In genomic region chr14:26118550-26119000, GRCm38 (mm10) we compare ENCODE assay signal across 19 mouse cellular contexts. TPM values are rescaled to one million over a fixed set of nuclear protein-coding genes. Genes with fewer than 3 reads are reported as not detected.
A peak's percentile ranks its signal among the peaks of the same experiment; 100 is the strongest.
DNase-seq lines count a peak whose midpoint lies in the region; ATAC-seq and TF ChIP-seq lines count a peak whose summit lies in the region.
"Not testable (repeated sequence)": the region's sequence is repeated elsewhere in the genome, so short reads cannot be mapped to it uniquely, and the experiment has no call there.
"Had no signal": no experiment of that assay in that cellular context is flagged by ENCODE, and none has a peak within 500 bp of the region (broad histone marks: within the 10 kb centered on the region; RNA-seq: fewer than 3 reads in every experiment).

No protein-coding gene starts in this region.

- H3K4me3 ChIP-seq in embryonic facial prominence, embryonic 13.5 days; forebrain, embryonic 16.5 days (replicated peaks; ENCODE audit: low read length); heart, postnatal 0 days (ENCODE audit: low read depth, low read length); hindbrain, postnatal 0 days (ENCODE audit: low read length); kidney, postnatal 0 days (replicated peaks; ENCODE audit: low read depth, low read length); lung, postnatal 0 days (ENCODE audit: low read depth, low read length); neural tube, embryonic 11.5 days (ENCODE audit: low read depth, low read length); stomach, postnatal 0 days (ENCODE audit: low read depth, low read length): not testable (repeated sequence)

- H3K36me3 ChIP-seq in embryonic facial prominence, embryonic 13.5 days; forebrain, embryonic 16.5 days (ENCODE audit: control insufficient read depth, insufficient read depth); heart, postnatal 0 days (replicated peaks; ENCODE audit: control insufficient read depth, insufficient read depth, low read length); hindbrain, postnatal 0 days (ENCODE audit: insufficient read depth, low read length); kidney, postnatal 0 days (ENCODE audit: insufficient read depth, low read length); lung, postnatal 0 days (ENCODE audit: insufficient read depth, low read length); neural tube, embryonic 11.5 days (ENCODE audit: control insufficient read depth, insufficient read depth, low read length); stomach, postnatal 0 days (ENCODE audit: control insufficient read depth, insufficient read depth, low read length): not testable (repeated sequence)

- not testable (repeated sequence) for TF ChIP-seq EP300 in heart, postnatal 0 days (IDR thresholded peaks at IDR 0.05; ENCODE audit: low read depth); lung, postnatal 0 days (IDR thresholded peaks at IDR 0.05); stomach, postnatal 0 days (optimal IDR thresholded peaks at IDR 0.05)

- not testable (repeated sequence) for H3K9ac ChIP-seq in embryonic facial prominence, embryonic 13.5 days; forebrain, embryonic 16.5 days (replicated peaks; ENCODE audit: low read depth, low read length); heart, postnatal 0 days (replicated peaks; ENCODE audit: low read depth, low read length); hindbrain, postnatal 0 days (replicated peaks; ENCODE audit: low read length); kidney, postnatal 0 days (ENCODE audit: low read depth, low read length); lung, postnatal 0 days (replicated peaks; ENCODE audit: low read depth); neural tube, embryonic 11.5 days (ENCODE audit: low read length); stomach, postnatal 0 days (ENCODE audit: low read length)

- not testable (repeated sequence) for H3K4me1 ChIP-seq in embryonic facial prominence, embryonic 13.5 days; forebrain, embryonic 16.5 days (replicated peaks; ENCODE audit: control insufficient read depth, insufficient read depth, low read length); heart, postnatal 0 days (ENCODE audit: control insufficient read depth, insufficient read depth); hindbrain, postnatal 0 days (ENCODE audit: insufficient read depth, low read length); kidney, postnatal 0 days (replicated peaks; ENCODE audit: insufficient read depth, low read length); lung, postnatal 0 days (ENCODE audit: insufficient read depth, low read depth, low read length); neural tube, embryonic 11.5 days (ENCODE audit: control insufficient read depth, insufficient read depth, low read length); stomach, postnatal 0 days (replicated peaks; ENCODE audit: control insufficient read depth, insufficient read depth)

- not testable (repeated sequence) for TF ChIP-seq CTCF in heart, postnatal 0 days (IDR thresholded peaks at IDR 0.05; ENCODE audit: low read depth); hindbrain, postnatal 0 days (IDR thresholded peaks at IDR 0.05; ENCODE audit: low read depth); kidney, postnatal 0 days (IDR thresholded peaks at IDR 0.05; ENCODE audit: low read depth); lung, postnatal 0 days (IDR thresholded peaks at IDR 0.05); stomach, postnatal 0 days (IDR thresholded peaks at IDR 0.05; ENCODE audit: low read depth)

- H3K4me2 ChIP-seq in embryonic facial prominence, embryonic 13.5 days; forebrain, embryonic 16.5 days (ENCODE audit: low read length); heart, postnatal 0 days (ENCODE audit: low read depth, low read length); hindbrain, postnatal 0 days (ENCODE audit: low read depth, low read length); kidney, postnatal 0 days (ENCODE audit: low read length); lung, postnatal 0 days (replicated peaks; ENCODE audit: low read depth, low read length); neural tube, embryonic 11.5 days (ENCODE audit: low read depth); stomach, postnatal 0 days (replicated peaks; ENCODE audit: low read depth): not testable (repeated sequence)

- peak; percentile 78 for ATAC-seq in embryonic facial prominence, embryonic 13.5 days (ENCODE audit: insufficient number of reproducible peaks, insufficient read depth, low FRiP score, low TSS enrichment, low read depth)
- ATAC-seq in forebrain, embryonic 16.5 days, result peak; percentile 89
- ATAC-seq in heart, postnatal 0 days (ENCODE audit: insufficient read depth, low read depth), result peak; percentile 73
- peak; percentile 96 for ATAC-seq in hindbrain, postnatal 0 days
- peak; percentile 74; the same call in 1 of the 2 replicates for ATAC-seq in kidney, postnatal 0 days (replicated peaks; ENCODE audit: low FRiP score, low read depth)
- ATAC-seq in lung, postnatal 0 days, result peak; percentile 64
- peak; percentile 88 for ATAC-seq in neural tube, embryonic 11.5 days (ENCODE audit: insufficient read depth, low FRiP score, low TSS enrichment)
- peak; percentile 79 for ATAC-seq in stomach, postnatal 0 days (ENCODE audit: low FRiP score, low TSS enrichment)

- not testable (repeated sequence) for H3K27me3 ChIP-seq in embryonic facial prominence, embryonic 13.5 days; forebrain, embryonic 16.5 days (replicated peaks; ENCODE audit: control insufficient read depth, insufficient read depth, low read length); heart, postnatal 0 days (ENCODE audit: control insufficient read depth, insufficient read depth, low read length); hindbrain, postnatal 0 days (ENCODE audit: insufficient read depth, low read length); kidney, postnatal 0 days (ENCODE audit: insufficient read depth, low read length); lung, postnatal 0 days (replicated peaks; ENCODE audit: insufficient read depth, low read length); neural tube, embryonic 11.5 days (ENCODE audit: control insufficient read depth, insufficient read depth, low read length); stomach, postnatal 0 days (ENCODE audit: control insufficient read depth, insufficient read depth, low read length)

- H3K9me3 ChIP-seq in embryonic facial prominence, embryonic 13.5 days; forebrain, embryonic 16.5 days (ENCODE audit: control insufficient read depth, low read length); heart, postnatal 0 days (replicated peaks; ENCODE audit: control insufficient read depth, low read length); hindbrain, postnatal 0 days (ENCODE audit: low read length); kidney, postnatal 0 days (replicated peaks; ENCODE audit: low read length); lung, postnatal 0 days (ENCODE audit: low read length); neural tube, embryonic 11.5 days (ENCODE audit: control insufficient read depth, low read length); stomach, postnatal 0 days (ENCODE audit: control insufficient read depth, low read length): not testable (repeated sequence)

- no CpG with 5 or more reads among the region's 18 CpGs for WGBS in embryonic facial prominence, embryonic 13.5 days
- WGBS in forebrain, embryonic 16.5 days, result no CpG with 5 or more reads among the region's 18 CpGs
- WGBS in heart, postnatal 0 days, result no CpG with 5 or more reads among the region's 18 CpGs
- WGBS in hindbrain, postnatal 0 days, result no CpG with 5 or more reads among the region's 18 CpGs
- WGBS in kidney, postnatal 0 days, result no CpG with 5 or more reads among the region's 18 CpGs
- no CpG with 5 or more reads among the region's 18 CpGs for WGBS in lung, postnatal 0 days
- WGBS in neural tube, embryonic 11.5 days, result no CpG with 5 or more reads among the region's 18 CpGs
- no CpG with 5 or more reads among the region's 18 CpGs for WGBS in stomach, postnatal 0 days

- not testable (repeated sequence) for DNase-seq in heart, postnatal 0 days (ENCODE audit: low spot score); hindbrain, postnatal 0 days (ENCODE audit: low spot score); kidney, postnatal 0 days (ENCODE audit: low spot score); lung, postnatal 0 days (ENCODE audit: low spot score); neural tube, embryonic 11.5 days (ENCODE audit: low spot score); stomach, postnatal 0 days (ENCODE audit: low spot score)

- not testable (repeated sequence) for H3K27ac ChIP-seq in embryonic facial prominence, embryonic 13.5 days; forebrain, embryonic 16.5 days (ENCODE audit: low read length); heart, postnatal 0 days (ENCODE audit: low read depth); hindbrain, postnatal 0 days; kidney, postnatal 0 days; lung, postnatal 0 days (ENCODE audit: low read length); neural tube, embryonic 11.5 days (ENCODE audit: low read depth, low read length); stomach, postnatal 0 days (replicated peaks)

RNA-seq across cellular contexts. Expression of gene Duxbl2, which starts 0.4 kb away (rescaled TPM):
- polyA plus RNA-seq in embryonic facial prominence, embryonic 13.5 days (2015; fragmentation: Nextera tagmentation; extraction: Ambion mirVana), result 0.81 TPM in 1 of 2 replicates, not detected in the other
- not detected in 2 replicates for polyA plus RNA-seq in forebrain, embryonic 16.5 days (2015; fragmentation: Nextera tagmentation; extraction: Ambion mirVana)
- total RNA-seq in heart, postnatal 0 days (2014; rRNA removed; ENCODE audit: low replicate concordance), result 0.23 and 0.81 TPM in 2 replicates
- polyA plus RNA-seq in heart, postnatal 0 days (2015; fragmentation: Nextera tagmentation; extraction: Ambion mirVana), result not detected in 2 replicates
- total RNA-seq in hindbrain, postnatal 0 days (2014; rRNA removed), result 1.8 and 4.3 TPM in 2 replicates
- not detected in 2 replicates for polyA plus RNA-seq in hindbrain, postnatal 0 days (2015; fragmentation: Nextera tagmentation; extraction: Ambion mirVana)
- polyA plus RNA-seq in kidney, postnatal 0 days (2015; fragmentation: Nextera tagmentation; extraction: Ambion mirVana), result not detected in 2 replicates
- polyA plus RNA-seq in lung, postnatal 0 days (2015; fragmentation: Nextera tagmentation; extraction: Ambion mirVana), result 1.3 and 1.9 TPM in 2 replicates
- 5.3 TPM in 1 of 2 replicates, not detected in the other for polyA plus RNA-seq in neural tube, embryonic 11.5 days (2014; fragmentation: Nextera tagmentation; extraction: Ambion mirVana)
- polyA plus RNA-seq in stomach, postnatal 0 days (2015; fragmentation: Nextera tagmentation; extraction: Ambion mirVana), result 0.67 TPM in 1 of 2 replicates, not detected in the other
- total RNA-seq: adrenal gland, adult 2 months; gastrocnemius, postnatal 25 days; megakaryocyte progenitor cell, adult 5-6 weeks had no signal
- polyA plus RNA-seq: erythroblast, embryonic 14.5 days; liver, embryonic 11.5 days had no signal

RNA-seq across cellular contexts. Expression of gene Cphx3, which starts 36.5 kb away (rescaled TPM):
- polyA plus RNA-seq in embryonic facial prominence, embryonic 13.5 days (2015; fragmentation: Nextera tagmentation; extraction: Ambion mirVana), result not detected in 2 replicates
- not detected in 2 replicates for polyA plus RNA-seq in forebrain, embryonic 16.5 days (2015; fragmentation: Nextera tagmentation; extraction: Ambion mirVana)
- total RNA-seq in heart, postnatal 0 days (2014; rRNA removed; ENCODE audit: low replicate concordance), result not detected in 2 replicates
- not detected in 2 replicates for polyA plus RNA-seq in heart, postnatal 0 days (2015; fragmentation: Nextera tagmentation; extraction: Ambion mirVana)
- not detected in 2 replicates for total RNA-seq in hindbrain, postnatal 0 days (2014; rRNA removed)
- not detected in 2 replicates for polyA plus RNA-seq in hindbrain, postnatal 0 days (2015; fragmentation: Nextera tagmentation; extraction: Ambion mirVana)
- 0.42 and 0.46 TPM in 2 replicates for polyA plus RNA-seq in kidney, postnatal 0 days (2015; fragmentation: Nextera tagmentation; extraction: Ambion mirVana)
- polyA plus RNA-seq in lung, postnatal 0 days (2015; fragmentation: Nextera tagmentation; extraction: Ambion mirVana), result not detected in 2 replicates
- not detected in 2 replicates for polyA plus RNA-seq in neural tube, embryonic 11.5 days (2014; fragmentation: Nextera tagmentation; extraction: Ambion mirVana)
- polyA plus RNA-seq in stomach, postnatal 0 days (2015; fragmentation: Nextera tagmentation; extraction: Ambion mirVana), result not detected in 2 replicates
- total RNA-seq: adrenal gland, adult 2 months; gastrocnemius, postnatal 25 days; heart, postnatal 4 days; layer of hippocampus, postnatal 25 days; left cerebral cortex, postnatal 14 days; megakaryocyte progenitor cell, adult 5-6 weeks had no signal
- polyA plus RNA-seq: adrenal gland, adult 2 months; erythroblast, embryonic 14.5 days; liver, embryonic 11.5 days; lung, adult 2 months; thymus, adult 2 months; urinary bladder, adult 2 months had no signal

RNA-seq across cellular contexts. Expression of gene Cphx2, which starts 37.3 kb away (rescaled TPM):
- polyA plus RNA-seq in embryonic facial prominence, embryonic 13.5 days (2015; fragmentation: Nextera tagmentation; extraction: Ambion mirVana), result not detected in 2 replicates
- polyA plus RNA-seq in forebrain, embryonic 16.5 days (2015; fragmentation: Nextera tagmentation; extraction: Ambion mirVana), result not detected in 2 replicates
- not detected in 2 replicates for total RNA-seq in heart, postnatal 0 days (2014; rRNA removed; ENCODE audit: low replicate concordance)
- not detected in 2 replicates for polyA plus RNA-seq in heart, postnatal 0 days (2015; fragmentation: Nextera tagmentation; extraction: Ambion mirVana)
- total RNA-seq in hindbrain, postnatal 0 days (2014; rRNA removed), result 1.3 TPM in 1 of 2 replicates, not detected in the other
- polyA plus RNA-seq in hindbrain, postnatal 0 days (2015; fragmentation: Nextera tagmentation; extraction: Ambion mirVana), result not detected in 2 replicates
- not detected in 2 replicates for polyA plus RNA-seq in kidney, postnatal 0 days (2015; fragmentation: Nextera tagmentation; extraction: Ambion mirVana)
- not detected in 2 replicates for polyA plus RNA-seq in lung, postnatal 0 days (2015; fragmentation: Nextera tagmentation; extraction: Ambion mirVana)
- not detected in 2 replicates for polyA plus RNA-seq in neural tube, embryonic 11.5 days (2014; fragmentation: Nextera tagmentation; extraction: Ambion mirVana)
- not detected in 2 replicates for polyA plus RNA-seq in stomach, postnatal 0 days (2015; fragmentation: Nextera tagmentation; extraction: Ambion mirVana)
- total RNA-seq: adrenal gland, adult 2 months; gastrocnemius, postnatal 25 days; heart, postnatal 4 days; layer of hippocampus, postnatal 25 days; left cerebral cortex, postnatal 14 days; megakaryocyte progenitor cell, adult 5-6 weeks had no signal
- polyA plus RNA-seq: adrenal gland, adult 2 months; erythroblast, embryonic 14.5 days; liver, embryonic 11.5 days; lung, adult 2 months; thymus, adult 2 months; urinary bladder, adult 2 months had no signal

RNA-seq across cellular contexts. Expression of gene Tmem254c, which starts 51.4 kb away (rescaled TPM):
- polyA plus RNA-seq in embryonic facial prominence, embryonic 13.5 days (2015; fragmentation: Nextera tagmentation; extraction: Ambion mirVana), result 34.0 and 35.7 TPM in 2 replicates
- 10.6 and 17.5 TPM in 2 replicates for polyA plus RNA-seq in forebrain, embryonic 16.5 days (2015; fragmentation: Nextera tagmentation; extraction: Ambion mirVana)
- total RNA-seq in heart, postnatal 0 days (2014; rRNA removed; ENCODE audit: low replicate concordance), result 9.0 and 18.0 TPM in 2 replicates
- 17.5 and 18.1 TPM in 2 replicates for polyA plus RNA-seq in heart, postnatal 0 days (2015; fragmentation: Nextera tagmentation; extraction: Ambion mirVana)
- total RNA-seq in hindbrain, postnatal 0 days (2014; rRNA removed), result 31.1 and 35.8 TPM in 2 replicates
- polyA plus RNA-seq in hindbrain, postnatal 0 days (2015; fragmentation: Nextera tagmentation; extraction: Ambion mirVana), result 45.4 and 49.7 TPM in 2 replicates
- 68.1 and 76.8 TPM in 2 replicates for polyA plus RNA-seq in kidney, postnatal 0 days (2015; fragmentation: Nextera tagmentation; extraction: Ambion mirVana)
- 76.1 and 87.6 TPM in 2 replicates for polyA plus RNA-seq in lung, postnatal 0 days (2015; fragmentation: Nextera tagmentation; extraction: Ambion mirVana)
- polyA plus RNA-seq in neural tube, embryonic 11.5 days (2014; fragmentation: Nextera tagmentation; extraction: Ambion mirVana), result 17.1 and 25.8 TPM in 2 replicates
- polyA plus RNA-seq in stomach, postnatal 0 days (2015; fragmentation: Nextera tagmentation; extraction: Ambion mirVana), result 94.4 and 103 TPM in 2 replicates
